Mouse (Mus musculus) small intestine, adult 2 months (tissue): ENCODE results near the gene Fbp2.

Experiments used
- CTCF ChIP-seq: fragments of 200-500 bp; IDR thresholded peaks from 2 replicates; pipeline ENCODE4 v1.5.1; 2012; ENCODE audit warnings: low read depth, mild to moderate bottlenecking, control low read depth, inconsistent platforms, low read length, moderate library complexity, mixed read lengths; ENCODE audit not compliant: insufficient replicate concordance, insufficient read length; ENCODE audit errors: extremely low read depth
- POLR2A ChIP-seq: fragments of 200-500 bp; IDR thresholded peaks from 2 replicates; pipeline ENCODE4 v1.6.1; 2012; ENCODE audit warnings: low read depth, mild to moderate bottlenecking, control low read depth, inconsistent platforms, low read length, moderate library complexity

DNA sequence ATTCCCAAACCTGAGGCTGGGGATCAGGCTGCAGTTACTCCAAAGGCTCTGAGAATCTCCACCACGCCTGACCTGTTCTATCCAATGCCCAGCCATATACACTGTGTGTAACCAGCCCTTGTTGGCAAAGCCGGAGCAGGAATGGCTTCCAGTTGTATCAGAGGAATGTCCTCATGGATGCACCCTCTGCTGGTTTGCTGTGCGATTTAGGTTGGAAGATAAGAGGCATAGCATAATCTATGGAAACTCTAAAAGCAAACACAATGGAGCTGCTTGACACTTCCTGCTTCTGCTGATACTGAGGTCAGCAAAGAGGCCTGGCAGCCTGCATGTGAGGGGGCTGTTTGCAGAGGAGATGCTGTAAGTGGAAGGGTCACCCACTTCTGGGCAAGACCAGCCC is 4.7 kb upstream of the Fbp2 start:
- TF ChIP-seq CTCF (no peak), POLR2A (no peak)
